Mouse (Mus musculus) midbrain, embryonic 16.5 days (tissue): ENCODE measurements around the gene Slc25a21. TPM values are rescaled to one million over a fixed set of nuclear protein-coding genes. Genes with fewer than 3 reads are reported as not detected.
A peak's percentile ranks its signal among the peaks of the same experiment; 100 is the strongest.

ENCODE experiments used
- ATAC-seq: fragments of 200-750 bp; cut with Nextera tagmentation; 2 replicates; pipeline ENCODE4 v1.8.0; 2017; ENCODE audit warnings: moderate TSS enrichment
- H3K27ac ChIP-seq: fragments of 300-500 bp; sonication (generic); 2 replicates; pipeline ENCODE4 v1.5.1; 2014; ENCODE audit warnings: mild to moderate bottlenecking, low read length, mixed read lengths
- H3K27me3 ChIP-seq: fragments of 300-500 bp; sonication (generic); 2 replicates; pipeline ENCODE4 v1.6.1; 2014; ENCODE audit warnings: low read depth, low read length, mixed read lengths; ENCODE audit not compliant: control insufficient read depth, insufficient read depth
- H3K36me3 ChIP-seq: fragments of 300-500 bp; sonication (generic); 2 replicates; pipeline ENCODE4 v1.6.1; 2014; ENCODE audit warnings: mild to moderate bottlenecking, low read length, moderate library complexity, mixed read lengths; ENCODE audit not compliant: control insufficient read depth, insufficient read depth
- H3K4me1 ChIP-seq: fragments of 300-500 bp; sonication (generic); 2 replicates; pipeline ENCODE4 v1.6.1; 2014; ENCODE audit warnings: mild to moderate bottlenecking, low read length, mixed read lengths; ENCODE audit not compliant: control insufficient read depth, insufficient read depth
- H3K4me2 ChIP-seq: fragments of 300-500 bp; sonication (generic); 2 replicates; pipeline ENCODE4 v1.6.1; 2014; ENCODE audit warnings: mild to moderate bottlenecking, low read length, mixed read lengths
- H3K4me3 ChIP-seq: fragments of 300-500 bp; sonication (generic); 2 replicates; pipeline ENCODE4 v1.5.1; 2014; ENCODE audit warnings: low read depth, mild to moderate bottlenecking, low read length, moderate library complexity, mixed read lengths
- H3K9ac ChIP-seq: fragments of 300-500 bp; sonication (generic); 2 replicates; pipeline ENCODE4 v1.6.1; 2014; ENCODE audit warnings: low read depth, low read length, mixed read lengths
- H3K9me3 ChIP-seq: fragments of 300-500 bp; sonication (generic); replicated peaks from 2 replicates; pipeline ENCODE4 v1.6.1; 2014; ENCODE audit warnings: mild to moderate bottlenecking, low read length, mixed read lengths; ENCODE audit not compliant: control insufficient read depth, poor library complexity, severe bottlenecking
- WGBS: fragments of 180-500 bp; shearing (Covaris S2); extraction: QIAGEN DNeasy Blood & Tissue Kit; methylation state at CpG from one replicate; pipeline ENCODE4 v1.1.7; 2014; 5-methylcytosine and 5-hydroxymethylcytosine counted together
- polyA plus RNA-seq: library from polyadenylated mRNA; unstranded; fragments of >200 nt; fragmentation: Nextera tagmentation; extraction: Ambion mirVana; gene quantifications from 2 replicates; pipeline ENCODE4 v1.2.1, GENCODE M21; 2015

Gene Slc25a21
- polyA plus RNA-seq, 1 experiment from 2014 or later = 0.26 TPM

- H3K9me3 ChIP-seq = no peaks in the 10 kb centered on the region
- 73% methylated on average over 4 of the region's 4 CpGs for WGBS
- no peak for ATAC-seq
- no peaks in the 10 kb centered on the region for H3K36me3 ChIP-seq
- H3K27ac ChIP-seq = no peak overlapping the region
- H3K9ac ChIP-seq = no peak overlapping the region
- H3K4me1 ChIP-seq = no peaks in the 10 kb centered on the region
- no peak overlapping the region for H3K4me2 ChIP-seq
- H3K27me3 ChIP-seq = no peaks in the 10 kb centered on the region
- no peak overlapping the region for H3K4me3 ChIP-seq
These were observed 333.3 kb downstream of the Slc25a21 start for GRCm38 (mm10) chr12:56863873-56864562.

GRCm38 (mm10) chr12:56852679-56853078 lies 344.6 kb downstream of the Slc25a21 start:
- no peak overlapping the region for H3K27ac ChIP-seq
- H3K9ac ChIP-seq = no peak overlapping the region
- 39% methylated on average over 4 of the region's 4 CpGs for WGBS
- no peak for ATAC-seq
- H3K4me3 ChIP-seq = no peak overlapping the region
- H3K4me2 ChIP-seq = no peak overlapping the region
- no peaks in the 10 kb centered on the region for H3K27me3 ChIP-seq
- no peaks in the 10 kb centered on the region for H3K36me3 ChIP-seq
- H3K9me3 ChIP-seq = no peaks in the 10 kb centered on the region
- no peaks in the 10 kb centered on the region for H3K4me1 ChIP-seq

DNA sequence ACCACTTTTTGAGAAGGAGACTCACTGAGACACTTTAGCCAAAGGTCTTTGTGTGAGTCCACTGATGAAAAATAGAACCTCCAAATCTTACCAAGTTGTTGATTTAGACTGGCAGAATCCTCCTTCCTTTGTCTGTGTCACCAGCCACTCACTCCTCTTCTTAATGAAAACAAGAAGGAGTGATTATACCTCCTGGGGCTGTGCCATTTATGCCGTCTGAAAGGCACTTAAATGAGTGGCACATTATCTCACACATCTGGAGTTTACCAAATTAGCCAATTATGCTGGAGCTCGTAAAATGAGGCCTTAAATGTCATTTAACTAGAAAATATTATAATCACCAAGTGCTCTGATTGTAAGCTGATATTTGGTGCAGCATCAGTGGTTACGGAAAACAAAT lies 345.8 kb downstream of the Slc25a21 start:
- Histone ChIP-seq H3K9ac (no peak overlapping the region), H3K4me1 (no peaks in the 10 kb centered on the region), H3K9me3 (no peaks in the 10 kb centered on the region), H3K27ac (no peak overlapping the region), H3K4me2 (no peak overlapping the region), H3K4me3 (no peak overlapping the region), H3K27me3 (no peaks in the 10 kb centered on the region), H3K36me3 (no peaks in the 10 kb centered on the region)
- no peak for ATAC-seq
- WGBS = 45% methylated on average over 3 of the region's 3 CpGs

DNA sequence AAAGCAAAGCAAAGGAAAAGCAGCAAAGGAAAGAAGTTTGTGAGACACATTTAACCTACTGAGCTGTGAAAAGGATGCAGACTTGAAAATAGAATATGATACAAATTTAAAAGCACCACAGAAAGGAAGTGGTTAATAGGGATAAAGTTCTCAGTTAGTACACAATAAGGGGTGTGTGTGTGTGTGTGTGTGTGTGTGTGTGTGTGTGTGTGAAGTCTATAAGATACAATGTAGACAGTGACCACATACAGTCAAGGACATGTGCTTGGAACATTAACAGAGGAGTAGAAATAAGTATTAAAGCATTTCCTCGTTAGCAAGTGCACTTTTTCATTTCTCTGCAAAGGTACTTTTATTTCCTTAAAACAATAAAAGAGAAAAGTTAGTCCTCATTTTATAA lies 367.3 kb downstream of the Slc25a21 start:
- Histone ChIP-seq H3K4me1 (peaks cover 7% of the 10 kb centered on the region), H3K9me3 (no peaks in the 10 kb centered on the region), H3K4me3 (no peak overlapping the region), H3K27me3 (no peaks in the 10 kb centered on the region), H3K27ac (no peak overlapping the region), H3K9ac (no peak overlapping the region), H3K4me2 (no peak overlapping the region), H3K36me3 (no peaks in the 10 kb centered on the region)
- WGBS = 74% methylated on average over 1 of the region's 1 CpGs
- ATAC-seq = 0 out of 2 replicates have a peak, but pooled peaks have one; percentile 39

DNA sequence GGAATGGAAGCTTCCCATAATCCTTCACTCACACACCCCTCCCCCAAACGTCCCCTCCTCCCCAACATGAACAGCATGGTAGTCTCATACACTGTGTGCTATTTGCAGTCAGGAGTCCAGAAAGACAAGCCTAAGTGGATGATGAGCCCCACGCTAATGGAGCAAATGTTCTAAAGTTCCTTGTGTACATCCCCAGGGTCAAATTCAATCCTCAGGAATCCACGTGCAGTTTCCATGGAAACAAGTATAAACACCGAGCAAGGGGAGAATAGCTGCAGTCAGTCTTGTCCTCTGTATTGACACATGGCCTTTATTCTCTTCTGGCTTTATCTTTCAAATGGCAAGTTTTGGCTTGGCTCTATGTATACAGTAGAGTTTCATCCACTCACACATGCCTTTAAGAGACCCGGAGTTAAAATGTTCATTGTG lies 367.8 kb downstream of the Slc25a21 start:
- Histone ChIP-seq H3K9ac (no peak overlapping the region), H3K4me1 (peaks cover 7% of the 10 kb centered on the region), H3K27me3 (no peaks in the 10 kb centered on the region), H3K9me3 (no peaks in the 10 kb centered on the region), H3K4me2 (peak overlapping the region; percentile 54), H3K36me3 (no peaks in the 10 kb centered on the region), H3K4me3 (peak overlapping the region; percentile 32), H3K27ac (peak overlapping the region; percentile 39; the same call in 1 of the 2 replicates)
- 2% methylated on average over 5 of the region's 5 CpGs for WGBS
- ATAC-seq = peak; percentile 93

GRCm38 (mm10) chr12:56827808-56828384 lies 369.4 kb downstream of the Slc25a21 start:
- Histone ChIP-seq H3K27ac (no peak overlapping the region), H3K4me3 (no peak overlapping the region), H3K36me3 (no peaks in the 10 kb centered on the region), H3K9me3 (no peaks in the 10 kb centered on the region), H3K27me3 (no peaks in the 10 kb centered on the region), H3K4me1 (peaks cover 7% of the 10 kb centered on the region), H3K4me2 (no peak overlapping the region), H3K9ac (no peak overlapping the region)
- 63% methylated on average over 8 of the region's 8 CpGs for WGBS
- no peak for ATAC-seq

DNA sequence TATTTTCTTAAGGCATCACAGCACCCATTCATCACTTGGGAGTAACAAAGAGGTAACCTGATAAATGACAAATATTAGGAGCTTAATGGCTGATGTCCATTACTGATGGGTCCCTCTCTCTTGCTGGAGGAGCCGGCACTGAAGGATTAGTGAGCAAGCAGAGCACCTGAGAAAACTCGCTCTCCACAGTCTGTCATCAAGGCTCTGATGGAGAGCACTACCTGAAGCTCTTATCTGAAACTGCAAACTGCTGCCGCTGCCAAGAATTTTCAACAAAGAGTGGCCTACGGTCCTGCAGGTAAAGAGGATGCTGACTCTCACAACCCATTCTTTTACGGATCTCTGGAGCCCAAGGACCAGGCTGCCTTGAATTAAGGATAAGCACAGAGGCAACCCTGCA lies 372.6 kb downstream of the Slc25a21 start:
- Histone ChIP-seq H3K9ac (no peak overlapping the region), H3K9me3 (no peaks in the 10 kb centered on the region), H3K27me3 (no peaks in the 10 kb centered on the region), H3K4me1 (peaks cover 5% of the 10 kb centered on the region), H3K36me3 (no peaks in the 10 kb centered on the region), H3K4me3 (no peak overlapping the region), H3K4me2 (no peak overlapping the region), H3K27ac (no peak overlapping the region)
- no peak for ATAC-seq
- 70% methylated on average over 5 of the region's 5 CpGs for WGBS

DNA sequence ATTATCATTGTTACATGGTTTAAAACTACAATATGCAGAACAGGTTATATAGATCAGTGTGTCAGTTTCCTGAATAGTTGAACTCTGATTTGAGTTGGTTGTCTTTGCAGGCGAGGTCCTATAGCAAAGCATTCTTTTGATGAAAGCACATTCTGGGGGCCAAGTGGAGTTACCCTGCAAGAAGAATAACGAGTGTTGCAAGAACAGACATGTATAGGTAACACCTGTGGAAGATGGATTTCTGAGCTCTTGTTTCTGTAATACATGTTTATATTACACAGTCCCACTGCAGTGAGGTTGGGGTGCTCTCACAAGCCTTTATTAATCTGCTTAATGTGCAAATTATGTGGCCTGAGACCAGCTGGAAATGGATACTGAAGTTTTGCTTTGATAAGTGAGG lies 375.1 kb downstream of the Slc25a21 start:
- no peak overlapping the region for H3K9ac ChIP-seq
- WGBS = 76% methylated on average over 2 of the region's 2 CpGs
- H3K4me3 ChIP-seq = no peak overlapping the region
- no peaks in the 10 kb centered on the region for H3K36me3 ChIP-seq
- no peaks in the 10 kb centered on the region for H3K27me3 ChIP-seq
- no peak overlapping the region for H3K4me2 ChIP-seq
- no peak overlapping the region for H3K27ac ChIP-seq
- no peaks in the 10 kb centered on the region for H3K4me1 ChIP-seq
- no peaks in the 10 kb centered on the region for H3K9me3 ChIP-seq
- ATAC-seq = no peak

DNA sequence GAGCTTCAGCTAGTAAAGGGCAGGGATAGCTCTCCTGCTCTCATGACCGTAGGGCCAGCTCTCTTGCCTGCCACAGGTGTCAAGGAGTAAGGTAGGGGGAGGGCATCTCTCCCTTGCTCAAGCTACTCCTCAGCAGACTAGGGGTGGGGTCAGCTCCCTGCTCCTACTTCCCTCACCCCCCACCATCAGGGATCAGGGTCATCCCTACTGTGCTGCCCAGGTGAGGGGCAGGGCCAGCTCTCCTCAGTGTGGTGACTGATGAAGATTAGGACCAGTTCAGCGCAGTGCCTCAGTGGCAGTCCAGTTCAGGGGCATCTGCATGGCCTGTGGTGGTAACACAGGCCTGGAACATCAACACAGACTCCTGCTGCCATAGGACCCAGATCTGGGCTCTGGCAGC lies 376.7 kb downstream of the Slc25a21 start:
- Histone ChIP-seq H3K4me2 (no peak overlapping the region), H3K4me3 (no peak overlapping the region)
- WGBS = 86% methylated on average over 2 of the region's 2 CpGs

More for the DNA sequence above, 376.7 kb downstream of the Slc25a21 start:
- H3K36me3 ChIP-seq = no peaks in the 10 kb centered on the region
- H3K27ac ChIP-seq = no peak overlapping the region
- ATAC-seq = no peak
- no peak overlapping the region for H3K9ac ChIP-seq
- no peaks in the 10 kb centered on the region for H3K4me1 ChIP-seq
- H3K27me3 ChIP-seq = no peaks in the 10 kb centered on the region
- H3K9me3 ChIP-seq = no peaks in the 10 kb centered on the region
